Mouse (Mus musculus) cerebellum, postnatal 10 days (tissue): ENCODE measurements at regions not wholly inside any gene's neighbourhood (a gene's known extent, or its start where the extent isn't known, plus 50 kb on each side); places are given as distances from the start of the nearest gene placed in this dataset.

Experiments used
- DNase-seq, 2 experiments: peaks; one replicate each; pipeline ENCODE4 v3.0.0; 2021; ENCODE audit warnings: mixed read lengths in 2 of 2

DNA sequence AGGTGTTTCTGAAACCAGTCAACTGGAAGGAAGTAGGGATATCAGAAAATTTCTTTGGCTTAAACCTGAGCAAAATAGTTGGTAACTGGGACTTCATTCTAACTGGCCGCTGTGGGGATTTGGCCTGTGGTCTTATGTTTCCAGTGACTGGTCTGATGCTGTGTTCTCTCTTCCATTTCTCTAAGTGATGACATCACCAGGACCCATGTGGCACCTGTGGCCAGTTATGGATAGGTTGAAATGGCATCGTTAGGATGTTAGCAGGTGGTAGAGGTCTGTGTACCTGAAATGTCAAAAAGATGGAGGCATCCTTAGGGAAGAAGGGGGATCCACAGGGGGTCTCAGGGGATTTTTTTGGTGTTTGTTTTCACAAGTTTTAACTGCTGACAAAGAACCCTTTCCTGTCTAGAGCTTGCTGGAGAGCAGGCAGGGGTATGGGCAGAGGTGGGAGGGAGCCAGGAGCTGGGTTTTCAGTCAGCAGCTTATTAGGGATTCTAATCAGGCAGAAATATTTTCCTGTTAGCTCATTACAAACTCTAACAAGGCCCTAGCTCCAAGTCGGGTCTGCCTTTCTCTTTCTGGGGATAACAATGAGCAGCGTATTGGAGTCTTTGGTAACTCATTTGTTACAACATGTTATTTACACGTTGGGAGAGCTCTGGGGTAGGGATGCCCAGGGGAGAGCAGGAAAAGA, 170.2 kb downstream of the Adck1 start:
- DNase-seq: peak in 1 of 2 experiments; percentile 2

DNA sequence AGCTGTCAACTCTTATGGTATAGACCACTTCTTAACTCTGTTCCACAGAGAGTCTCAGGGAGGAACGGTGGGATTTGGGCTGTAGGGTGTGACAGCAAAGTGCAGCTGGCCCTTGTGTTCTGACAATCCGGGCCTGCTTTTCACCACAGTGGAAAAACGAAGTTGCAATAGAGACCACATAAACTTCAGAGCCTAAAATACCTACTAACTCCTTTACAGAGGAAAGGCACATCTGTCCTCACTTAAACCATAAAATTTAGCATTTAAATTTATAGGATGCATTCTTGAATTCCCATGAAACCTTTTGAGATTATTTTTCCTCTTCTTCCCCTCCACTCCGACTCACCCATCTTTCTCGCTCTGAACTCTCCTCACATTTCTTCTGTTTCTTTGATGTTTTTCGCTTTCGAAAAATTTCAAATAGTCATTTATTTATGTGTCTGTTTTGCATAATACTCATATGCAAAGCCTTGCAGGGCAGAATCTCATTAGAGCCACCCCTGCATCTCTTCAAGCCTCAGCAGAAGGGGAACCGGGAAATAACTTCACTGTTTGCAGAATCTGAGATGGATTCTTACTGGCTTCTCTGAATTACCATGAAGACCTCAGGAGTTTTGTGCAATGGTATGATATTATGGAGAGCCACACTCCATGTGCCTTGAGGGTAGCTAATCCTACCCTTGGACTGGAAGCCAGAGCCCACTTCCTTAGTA, 172.1 kb downstream of the Adck1 start:
- no peak for DNase-seq

DNA sequence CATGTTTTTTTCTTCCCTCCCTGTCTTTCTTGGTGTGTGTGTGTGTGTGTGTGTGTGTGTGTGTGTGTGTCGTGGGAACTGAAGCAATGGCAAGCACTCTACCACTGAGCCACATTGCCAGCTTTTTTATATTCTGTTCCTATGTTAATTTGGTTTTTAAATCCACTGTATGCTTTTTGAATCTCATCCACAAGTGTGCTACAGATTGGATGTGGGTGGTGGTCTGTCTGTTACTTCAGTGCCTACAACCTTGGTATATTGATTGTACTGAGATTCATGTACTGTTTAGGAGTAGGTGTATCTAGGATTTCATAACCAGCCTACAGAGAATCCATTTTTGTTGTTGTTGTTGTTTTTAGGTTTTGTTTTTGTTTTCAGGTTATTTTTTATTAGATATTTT, 170.8 kb upstream of the Nrxn3 start:
- DNase-seq: no peak

GRCm38 (mm10) chr12:88555475-88555874, 167.2 kb upstream of the Nrxn3 start:
- DNase-seq: no peak

DNA sequence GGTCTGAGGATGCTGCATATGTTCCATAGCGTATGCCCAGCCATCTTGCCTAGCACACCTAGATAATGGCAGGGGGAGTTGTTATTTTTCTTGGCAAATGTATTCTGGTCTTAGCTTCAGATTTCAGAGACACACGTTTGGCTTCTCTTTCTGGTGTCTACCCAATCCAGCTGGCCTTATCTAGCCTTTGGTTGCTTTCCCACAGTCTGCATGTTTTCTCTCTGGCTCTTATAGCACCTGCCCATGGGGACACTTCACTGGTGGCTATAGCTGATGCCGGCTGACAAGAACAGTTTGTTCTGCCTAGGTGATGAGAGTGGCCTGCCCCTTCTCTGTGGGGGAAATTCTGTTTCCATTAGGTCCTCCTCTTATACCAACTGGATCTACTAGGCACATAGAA, 164.6 kb upstream of the Nrxn3 start:
- peak; percentile 43 to 57 for DNase-seq

DNA sequence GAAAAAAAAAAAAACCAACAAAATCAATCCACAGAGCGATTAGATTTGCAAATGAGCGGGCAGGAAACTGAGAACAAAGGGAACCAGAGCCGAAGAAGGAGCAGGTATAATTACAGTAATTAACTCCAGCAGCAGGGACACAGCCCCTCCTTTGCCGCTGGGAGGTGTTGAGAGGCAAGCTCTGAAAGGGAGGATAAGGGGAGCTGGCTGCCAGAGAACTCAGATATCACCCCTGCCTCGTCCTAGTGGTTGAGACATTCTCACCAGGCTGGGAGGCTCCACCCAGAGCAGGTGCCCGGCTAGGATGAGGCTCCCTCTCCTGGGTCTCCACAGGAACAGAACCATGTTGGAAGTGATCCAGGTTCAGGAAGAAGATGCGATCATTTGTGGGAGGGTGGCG, 142.7 kb upstream of the Nrxn3 start:
- peak; percentile 8 to 20 for DNase-seq

DNA sequence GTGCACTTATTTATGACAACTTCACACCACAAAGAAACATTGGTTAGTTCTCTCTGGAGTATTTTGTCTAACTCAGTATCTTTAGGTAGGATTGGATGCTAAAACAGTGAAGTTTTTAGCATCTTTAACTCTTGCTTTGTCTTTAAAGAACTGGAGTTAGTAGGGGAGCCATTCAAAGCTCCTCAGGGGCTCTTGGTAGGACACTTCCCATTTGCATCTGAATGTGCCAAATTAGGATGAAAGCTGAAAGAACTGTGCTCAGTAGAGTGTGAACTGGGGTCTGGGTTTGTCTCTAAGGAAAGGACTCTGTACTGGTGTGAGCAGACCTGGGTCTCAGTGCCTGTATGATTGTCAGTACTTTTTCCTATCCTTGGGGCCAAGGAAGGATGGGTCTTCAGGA, 116.7 kb upstream of the Nrxn3 start:
- no peak for DNase-seq

- DNase-seq: no peak
These were observed 102.6 kb upstream of the Nrxn3 start for GRCm38 (mm10) chr12:88620084-88620483.

GRCm38 (mm10) chr12:88644281-88644680, 78.4 kb upstream of the Nrxn3 start:
- DNase-seq: peak; percentile 13 to 15

- DNase-seq: no peak
These were observed 70.5 kb upstream of the Nrxn3 start for GRCm38 (mm10) chr12:88652001-88652719.
